Mouse (Mus musculus) heart, adult 2 months (tissue): ENCODE data around the gene Cplane1.

ENCODE experiments used
- CTCF ChIP-seq: fragments of 200-600 bp; IDR thresholded peaks from 2 replicates; pipeline ENCODE4 v1.8.1; 2022; ENCODE audit warnings: antibody characterized with exemption, mild to moderate bottlenecking, moderate library complexity
- EP300 ChIP-seq: fragments of 200-500 bp; IDR thresholded peaks from 2 replicates; pipeline ENCODE4 v1.6.1; 2011; ENCODE audit warnings: low read depth, low read length, control low read depth; ENCODE audit not compliant: insufficient read depth
- POLR2A ChIP-seq: fragments of 200-500 bp; IDR thresholded peaks from 2 replicates; pipeline ENCODE4 v1.6.1; 2011; ENCODE audit warnings: mild to moderate bottlenecking, low read depth, low read length, control low read depth; ENCODE audit not compliant: insufficient read depth

DNA sequence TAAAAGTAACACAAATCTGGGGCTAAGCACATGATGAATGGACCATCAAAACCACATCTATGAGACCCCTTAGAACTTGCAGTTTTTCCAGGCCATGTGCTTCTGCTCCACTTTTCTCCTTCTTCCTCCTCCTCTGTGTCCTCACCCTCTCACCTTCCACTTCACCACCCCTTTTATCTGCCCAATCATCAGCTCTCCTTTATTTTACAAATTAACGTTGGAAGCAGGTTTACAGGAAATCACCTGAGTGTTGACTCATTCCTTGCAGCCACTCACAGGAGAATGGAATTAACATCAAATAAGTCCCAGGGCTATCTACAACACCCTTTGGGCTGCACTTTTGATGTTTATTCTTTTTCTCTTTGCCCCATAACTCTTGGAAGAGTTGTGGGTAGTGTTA, 7.1 kb upstream of the Cplane1 start:
- TF ChIP-seq CTCF (no peak), POLR2A (no peak), EP300 (no peak)
